Mouse (Mus musculus): Measurements from ENCODE around the gene Dnlz. TPM values are rescaled to one million over a fixed set of nuclear protein-coding genes. Genes with fewer than 3 reads are reported as not detected.
A peak's percentile ranks its signal among the peaks of the same experiment; 100 is the strongest.

The Dnlz gene
- polyA plus RNA-seq, 1 experiment from 2014 or later: 31.9 TPM

DNA sequence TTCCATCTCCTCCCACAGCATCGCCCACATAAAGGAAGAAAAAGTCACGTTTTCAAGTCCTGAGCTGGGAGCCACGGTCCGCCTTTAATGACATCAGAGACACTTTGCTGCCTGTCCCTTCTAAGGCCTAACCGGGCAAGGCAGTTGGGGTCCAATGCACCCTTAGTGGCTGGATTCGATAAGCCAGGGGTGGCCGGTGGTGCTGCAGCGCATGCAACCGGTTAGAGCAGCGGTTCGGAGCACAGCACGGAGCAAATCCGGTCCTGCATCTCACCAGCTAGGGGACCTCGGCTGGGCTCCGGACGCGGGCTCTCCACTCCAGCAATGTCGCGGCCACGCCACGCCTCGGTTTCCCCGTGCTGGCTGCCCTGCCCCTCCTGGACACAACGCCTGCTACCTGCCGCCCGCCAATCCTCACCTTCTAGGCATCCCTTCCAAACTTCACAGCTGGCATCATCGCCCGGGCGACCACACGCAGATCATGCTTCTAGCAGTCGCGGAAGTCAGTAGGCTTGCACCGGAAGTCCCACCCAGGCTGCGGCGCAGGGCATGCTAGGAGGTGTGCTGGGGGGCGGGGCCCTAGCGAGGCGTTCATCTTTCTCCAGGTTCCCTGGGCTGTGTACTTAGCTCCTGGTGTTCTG is 28.3 kb upstream of the Dnlz start, which contains the start of gene Snapc4:
Snapc4 (minus strand) TSS at position 523 of the 641 bp plus-strand sequence.
- peaks cover 10% of the 10 kb centered on the region for H3K4me1 ChIP-seq
- H3K27ac ChIP-seq: peak within 1 kb of the TSS; percentile 70
- H3K27me3 ChIP-seq: no peaks in the 10 kb centered on the region
- peak within 1 kb of the TSS; percentile 83 for H3K9ac ChIP-seq
- H3K36me3 ChIP-seq: peaks cover 75% of the 10 kb centered on the region
- H3K4me2 ChIP-seq: peak within 1 kb of the TSS; percentile 95
- peak within 1 kb of the TSS; percentile 86 for H3K4me3 ChIP-seq (replicated peaks)
- no peaks in the 10 kb centered on the region for H3K9me3 ChIP-seq (replicated peaks)
- under 1% methylated on average over 38 of the region's 38 CpGs for WGBS
- ATAC-seq (replicated peaks; ENCODE audit: low FRiP score): peak; percentile 94

DNA sequence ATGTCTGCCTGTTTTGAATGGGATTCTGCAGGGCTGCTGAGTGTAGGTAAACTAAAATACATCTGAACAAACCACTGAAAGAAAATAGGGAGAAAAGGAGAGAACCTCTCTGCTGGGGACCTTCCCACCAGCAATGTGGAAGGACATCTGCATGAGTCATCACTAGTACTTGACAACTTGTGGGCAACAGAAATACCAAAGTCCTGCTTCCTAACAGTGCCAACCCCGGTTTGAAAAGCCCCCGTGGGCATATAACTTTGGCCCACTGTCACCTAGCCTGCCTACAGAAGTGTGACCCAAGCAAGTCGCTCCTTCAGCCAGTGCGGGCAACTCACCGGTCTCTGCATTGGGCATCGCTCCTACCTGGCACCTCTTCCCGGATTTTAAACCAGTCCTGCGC is 20.5 kb upstream of the Dnlz start:
- no peak overlapping the region for H3K9ac ChIP-seq
- H3K27me3 ChIP-seq: no peaks in the 10 kb centered on the region
- H3K9me3 ChIP-seq (replicated peaks): no peaks in the 10 kb centered on the region
- peaks cover 100% of the 10 kb centered on the region for H3K36me3 ChIP-seq
- H3K4me2 ChIP-seq: no peak overlapping the region
- no peak overlapping the region for H3K27ac ChIP-seq
- no peak overlapping the region for H3K4me3 ChIP-seq (replicated peaks)
- ATAC-seq (replicated peaks; ENCODE audit: low FRiP score): no peak
- H3K4me1 ChIP-seq: no peaks in the 10 kb centered on the region
- WGBS: 93% methylated on average over 8 of the region's 8 CpGs

DNA sequence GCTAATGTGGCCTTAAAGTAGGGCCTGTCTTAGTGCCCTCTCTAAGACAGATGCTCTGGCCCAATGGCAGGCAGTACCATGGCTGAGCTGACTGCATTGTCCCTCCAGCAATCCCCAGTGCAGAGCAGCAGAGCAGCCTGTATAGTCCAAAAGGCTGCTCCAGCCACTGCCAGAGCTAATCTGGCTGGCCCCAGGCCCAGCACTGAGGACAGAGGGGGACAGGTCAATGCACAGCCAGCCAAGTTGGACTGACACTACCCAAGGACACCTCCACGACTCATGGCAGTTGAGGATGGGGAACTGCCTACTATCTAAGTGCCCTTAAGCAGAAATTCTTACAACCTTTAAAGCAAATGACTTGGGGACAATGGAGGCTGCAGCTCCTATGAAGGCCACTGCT is 16.7 kb upstream of the Dnlz start:
- 97% methylated on average over 1 of the region's 1 CpGs for WGBS
- no peak overlapping the region for H3K4me3 ChIP-seq (replicated peaks)
- no peak for ATAC-seq (replicated peaks; ENCODE audit: low FRiP score)
- H3K9me3 ChIP-seq (replicated peaks): no peaks in the 10 kb centered on the region
- H3K27me3 ChIP-seq: no peaks in the 10 kb centered on the region
- H3K27ac ChIP-seq: no peak overlapping the region
- peaks cover 100% of the 10 kb centered on the region for H3K36me3 ChIP-seq
- H3K4me1 ChIP-seq: 0 out of 2 replicates have a peak, but pooled peaks cover 4% of the 10 kb centered on the region
- no peak overlapping the region for H3K9ac ChIP-seq
- no peak overlapping the region for H3K4me2 ChIP-seq

DNA sequence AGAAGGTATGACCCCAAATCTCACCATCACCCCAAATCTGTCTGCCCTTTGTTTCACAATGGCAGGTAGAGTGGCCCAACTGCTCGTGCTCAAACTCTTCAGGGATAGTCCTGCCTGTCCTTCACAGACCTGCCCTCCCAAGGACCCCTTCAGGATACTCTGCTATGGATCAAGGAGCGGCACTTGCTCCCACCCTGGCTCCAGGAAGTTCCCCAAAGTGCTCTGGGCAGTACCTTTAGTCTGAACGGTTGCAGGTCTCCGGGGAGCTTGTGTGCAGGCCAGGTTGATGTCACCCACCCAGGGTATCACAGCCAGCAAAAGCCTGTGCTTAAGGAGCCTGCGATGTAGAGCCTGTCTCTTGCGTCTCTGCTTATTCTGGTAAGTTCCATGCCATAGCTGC is 16.0 kb upstream of the Dnlz start:
- Histone ChIP-seq H3K4me2 (no peak overlapping the region), H3K4me3 (replicated peaks) (no peak overlapping the region), H3K9ac (no peak overlapping the region), H3K36me3 (peaks cover 100% of the 10 kb centered on the region), H3K9me3 (replicated peaks) (no peaks in the 10 kb centered on the region), H3K27ac (no peak overlapping the region), H3K27me3 (no peaks in the 10 kb centered on the region), H3K4me1 (0 out of 2 replicates have a peak, but pooled peaks cover 4% of the 10 kb centered on the region)
- no peak for ATAC-seq (replicated peaks; ENCODE audit: low FRiP score)
- WGBS: 92% methylated on average over 6 of the region's 6 CpGs

DNA sequence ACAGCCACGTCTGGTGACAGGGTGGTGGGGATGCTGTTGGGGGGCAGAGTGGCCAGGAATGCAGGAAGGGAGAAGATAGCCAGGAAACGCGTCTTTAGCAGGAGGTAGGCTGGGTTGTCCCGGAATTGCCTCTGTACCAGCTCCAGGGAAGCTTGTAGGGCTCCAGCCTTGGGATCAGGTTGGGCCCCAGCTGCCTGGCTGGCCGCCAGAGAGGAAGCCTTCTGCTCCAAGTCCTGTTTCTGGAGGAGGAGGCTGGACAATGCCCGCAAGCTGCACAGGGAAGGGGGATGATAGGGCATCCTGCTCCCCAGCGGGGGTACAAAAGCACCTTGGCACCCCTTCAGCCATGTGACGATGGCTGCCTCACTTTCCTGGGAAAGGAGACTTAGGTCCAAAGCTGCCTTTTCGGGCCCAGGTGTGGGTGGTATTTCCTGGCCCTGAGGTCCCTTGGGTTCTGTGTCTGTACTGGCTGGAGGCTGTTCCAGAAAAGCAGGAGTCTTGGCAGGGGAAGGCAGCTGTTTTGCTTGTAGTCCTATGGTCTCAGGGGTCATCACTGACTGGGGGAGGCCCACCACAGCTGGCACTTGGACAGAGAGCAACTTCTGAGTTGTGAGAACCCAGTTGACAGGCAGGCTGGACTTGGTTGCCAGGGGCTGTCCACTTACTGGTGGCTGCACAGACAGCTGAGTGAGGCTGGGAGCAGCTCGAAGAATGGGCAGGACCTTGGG is 13.0 kb upstream of the Dnlz start:
- H3K4me2 ChIP-seq: no peak overlapping the region
- ATAC-seq (replicated peaks; ENCODE audit: low FRiP score): no peak; the same call in 1 of the 2 replicates
- H3K4me1 ChIP-seq: 0 out of 2 replicates have a peak, but pooled peaks cover 4% of the 10 kb centered on the region
- peak overlapping the region; percentile 27; the same call in 1 of the 2 replicates for H3K27ac ChIP-seq
- no peak overlapping the region for H3K9ac ChIP-seq
- no peaks in the 10 kb centered on the region for H3K9me3 ChIP-seq (replicated peaks)
- H3K36me3 ChIP-seq: peaks cover 71% of the 10 kb centered on the region
- H3K4me3 ChIP-seq (replicated peaks): no peak overlapping the region
- WGBS: 68% methylated on average over 10 of the region's 10 CpGs
- no peaks in the 10 kb centered on the region for H3K27me3 ChIP-seq

DNA sequence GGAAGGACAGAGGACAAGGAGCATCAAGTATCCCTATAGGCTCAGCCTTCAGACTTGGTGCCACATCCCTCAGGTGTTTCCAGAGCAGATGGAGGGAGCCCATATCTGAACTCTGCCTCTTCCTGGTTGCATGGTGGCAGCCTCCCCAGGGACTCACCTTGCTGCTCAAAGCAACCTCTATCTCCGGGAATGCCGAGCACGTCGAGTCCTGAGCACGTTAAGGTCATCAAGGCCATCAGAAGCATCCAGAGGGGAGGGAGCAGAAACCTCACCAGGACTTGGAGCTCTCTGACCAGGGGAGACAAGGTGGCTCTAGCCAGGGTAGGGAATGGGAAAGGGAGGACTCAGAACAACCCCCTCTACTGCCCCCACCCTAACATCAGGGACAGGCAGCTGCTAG is 11.6 kb upstream of the Dnlz start:
- no peaks in the 10 kb centered on the region for H3K27me3 ChIP-seq
- no peak overlapping the region for H3K27ac ChIP-seq
- H3K4me2 ChIP-seq: no peak overlapping the region
- 0 out of 2 replicates have a peak, but pooled peaks cover 4% of the 10 kb centered on the region for H3K4me1 ChIP-seq
- WGBS: 77% methylated on average over 5 of the region's 5 CpGs
- H3K36me3 ChIP-seq: peaks cover 57% of the 10 kb centered on the region
- H3K9ac ChIP-seq: no peak overlapping the region
- H3K9me3 ChIP-seq (replicated peaks): no peaks in the 10 kb centered on the region
- no peak for ATAC-seq (replicated peaks; ENCODE audit: low FRiP score)
- no peak overlapping the region for H3K4me3 ChIP-seq (replicated peaks)

DNA sequence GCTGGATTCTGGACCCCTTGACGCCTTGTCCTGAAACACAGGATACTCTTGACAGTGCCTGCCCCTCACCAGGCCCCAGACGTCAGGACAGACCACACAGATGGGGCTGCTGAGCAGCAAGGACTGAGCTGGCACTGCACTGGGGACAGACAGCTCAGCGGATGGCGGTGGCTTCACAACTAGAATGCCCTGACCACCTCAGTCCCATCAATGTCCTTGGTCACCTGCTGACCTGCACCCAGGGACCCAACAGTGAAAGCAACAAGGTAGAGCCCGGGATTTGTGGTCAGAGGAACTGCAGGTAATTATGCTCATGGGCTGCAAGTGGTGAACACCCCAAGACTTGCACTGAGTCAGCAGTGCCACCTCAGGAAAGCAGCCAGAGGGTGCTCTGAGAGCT is 11.1 kb upstream of the Dnlz start:
- H3K4me1 ChIP-seq: 0 out of 2 replicates have a peak, but pooled peaks cover 4% of the 10 kb centered on the region
- H3K27ac ChIP-seq: no peak overlapping the region
- 85% methylated on average over 5 of the region's 5 CpGs for WGBS
- no peak overlapping the region for H3K4me3 ChIP-seq (replicated peaks)
- H3K9ac ChIP-seq: no peak overlapping the region
- ATAC-seq (replicated peaks; ENCODE audit: low FRiP score): no peak
- peaks cover 52% of the 10 kb centered on the region for H3K36me3 ChIP-seq
- H3K27me3 ChIP-seq: no peaks in the 10 kb centered on the region
- H3K4me2 ChIP-seq: no peak overlapping the region
- H3K9me3 ChIP-seq (replicated peaks): no peaks in the 10 kb centered on the region

DNA sequence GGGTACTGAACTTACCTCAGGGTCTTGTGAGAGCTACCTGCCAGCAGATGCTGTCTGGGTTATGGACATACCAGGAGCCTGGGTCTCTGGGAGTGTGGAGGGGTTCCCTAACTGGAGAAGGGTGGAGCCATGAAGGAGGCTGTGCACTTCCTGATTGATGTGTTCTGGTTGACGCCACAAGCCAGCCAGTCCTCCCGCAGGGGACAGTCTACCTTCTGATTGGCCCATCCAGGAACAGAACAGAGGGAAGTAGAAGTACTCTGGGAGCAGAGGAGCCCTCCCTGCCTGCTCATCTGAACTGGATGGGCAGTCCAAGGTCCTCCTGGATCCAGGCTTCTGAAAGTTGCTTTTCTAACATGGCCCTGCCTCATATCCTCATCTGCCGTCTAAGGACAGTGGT is 8.9 kb upstream of the Dnlz start, which contains the start of gene Card9:
Card9 (minus strand) TSS at position 147 of the 400 bp plus-strand sequence.
- H3K4me3 ChIP-seq (replicated peaks): no peak within 1 kb of the TSS
- H3K27ac ChIP-seq: no peak within 1 kb of the TSS
- WGBS: 43% methylated on average over 3 of the region's 3 CpGs
- ATAC-seq (replicated peaks; ENCODE audit: low FRiP score): no peak
- no peak within 1 kb of the TSS for H3K4me2 ChIP-seq
- H3K27me3 ChIP-seq: no peaks in the 10 kb centered on the region
- no peak within 1 kb of the TSS for H3K9ac ChIP-seq
- H3K9me3 ChIP-seq (replicated peaks): no peaks in the 10 kb centered on the region
- H3K36me3 ChIP-seq: peaks cover 30% of the 10 kb centered on the region
- H3K4me1 ChIP-seq: peaks cover 13% of the 10 kb centered on the region

DNA sequence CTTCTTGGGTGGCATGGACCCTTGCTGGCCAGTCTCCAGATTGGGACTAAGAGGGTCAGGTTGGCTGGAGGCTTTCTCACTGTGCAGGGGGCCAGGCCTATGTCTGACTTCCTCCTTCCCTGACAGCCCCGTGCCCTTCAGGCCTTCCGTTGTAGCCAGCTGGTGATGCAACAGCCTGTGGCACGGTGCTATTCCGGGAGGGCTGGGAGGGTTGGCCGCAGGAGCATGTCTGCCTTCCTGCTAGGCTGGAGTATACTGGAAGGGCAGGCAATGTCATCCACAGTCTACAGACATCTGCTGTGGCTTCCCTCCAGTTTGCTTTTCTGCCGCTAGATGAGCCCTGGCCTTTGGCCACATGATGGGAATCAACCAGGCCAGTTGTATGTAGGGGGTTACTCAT is 8.1 kb upstream of the Dnlz start:
- ATAC-seq (replicated peaks; ENCODE audit: low FRiP score): no peak

DNA sequence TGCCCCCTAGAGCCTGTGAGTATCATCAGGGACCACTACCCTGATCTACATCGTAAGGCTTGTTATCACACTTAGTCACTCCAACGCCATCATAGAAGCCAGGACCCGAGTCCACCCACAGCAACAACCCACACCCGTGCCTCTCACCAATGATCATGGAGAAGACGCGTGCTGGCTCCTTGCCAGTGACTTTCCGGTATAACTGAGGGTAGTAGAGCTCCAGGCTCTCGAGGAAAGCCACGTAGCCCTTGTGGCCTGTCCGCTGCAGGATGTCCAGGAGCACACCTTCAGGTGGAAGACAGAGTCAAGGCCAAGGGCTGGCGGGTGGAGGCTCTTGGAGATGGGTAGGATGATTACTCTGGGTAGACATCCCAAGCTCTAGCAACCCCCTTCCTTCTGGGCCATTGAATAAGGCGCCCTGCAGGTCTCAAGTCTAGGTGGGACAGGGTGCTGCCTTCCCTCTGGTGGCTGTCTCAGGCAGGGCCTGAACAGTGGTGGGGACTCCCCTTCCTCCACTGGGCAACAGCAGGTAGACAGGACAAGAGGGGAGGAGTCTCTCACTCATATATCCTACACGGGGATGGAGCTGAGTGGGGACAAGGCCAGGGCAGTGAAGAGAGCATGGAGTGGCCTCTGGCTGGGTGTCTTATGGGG is 6.9 kb upstream of the Dnlz start:
- no peak overlapping the region for H3K4me2 ChIP-seq
- H3K27ac ChIP-seq: no peak overlapping the region
- H3K36me3 ChIP-seq: peaks cover 10% of the 10 kb centered on the region
- H3K9me3 ChIP-seq (replicated peaks): no peaks in the 10 kb centered on the region
- no peaks in the 10 kb centered on the region for H3K27me3 ChIP-seq
- ATAC-seq (replicated peaks; ENCODE audit: low FRiP score): no peak
- peaks cover 9% of the 10 kb centered on the region for H3K4me1 ChIP-seq
- no peak overlapping the region for H3K4me3 ChIP-seq (replicated peaks)
- WGBS: 87% methylated on average over 13 of the region's 13 CpGs
- no peak overlapping the region for H3K9ac ChIP-seq

More for the DNA sequence above, 8.1 kb upstream of the Dnlz start:
- no peak overlapping the region for H3K27ac ChIP-seq
- H3K4me2 ChIP-seq: no peak overlapping the region
- no peaks in the 10 kb centered on the region for H3K27me3 ChIP-seq
- peaks cover 9% of the 10 kb centered on the region for H3K4me1 ChIP-seq
- peaks cover 22% of the 10 kb centered on the region for H3K36me3 ChIP-seq
- WGBS: 85% methylated on average over 6 of the region's 6 CpGs
- no peak overlapping the region for H3K9ac ChIP-seq
- no peak overlapping the region for H3K4me3 ChIP-seq (replicated peaks)
- no peaks in the 10 kb centered on the region for H3K9me3 ChIP-seq (replicated peaks)

DNA sequence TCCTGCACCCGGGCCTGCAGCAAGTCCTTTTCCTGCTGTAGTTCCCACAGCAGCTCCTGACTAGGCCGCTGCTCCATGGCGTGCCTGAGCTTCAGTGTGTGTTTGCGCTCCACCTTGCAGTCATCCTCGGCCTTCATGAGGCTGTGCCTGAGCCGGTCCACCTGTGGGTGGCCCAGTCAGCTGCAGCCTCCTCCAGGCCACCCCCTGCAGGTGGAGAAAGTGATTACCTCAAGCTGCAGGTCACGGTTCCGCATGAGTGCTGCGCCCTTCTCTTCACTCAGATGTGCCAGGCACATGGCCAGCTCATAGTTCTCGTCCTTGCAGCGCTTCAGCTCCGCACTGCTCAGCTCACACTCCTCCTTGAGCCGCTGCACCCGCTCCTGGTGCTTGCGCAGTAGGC is 5.6 kb upstream of the Dnlz start:
- Histone ChIP-seq H3K27ac (0 out of 2 replicates have a peak overlapping the region, but pooled peaks have one; percentile 11), H3K36me3 (no peaks in the 10 kb centered on the region), H3K27me3 (no peaks in the 10 kb centered on the region), H3K9me3 (replicated peaks) (no peaks in the 10 kb centered on the region), H3K9ac (no peak overlapping the region), H3K4me1 (peaks cover 17% of the 10 kb centered on the region), H3K4me3 (replicated peaks) (no peak overlapping the region), H3K4me2 (no peak overlapping the region)
- peak; percentile 46 for ATAC-seq (replicated peaks; ENCODE audit: low FRiP score)
- 41% methylated on average over 15 of the region's 15 CpGs for WGBS

DNA sequence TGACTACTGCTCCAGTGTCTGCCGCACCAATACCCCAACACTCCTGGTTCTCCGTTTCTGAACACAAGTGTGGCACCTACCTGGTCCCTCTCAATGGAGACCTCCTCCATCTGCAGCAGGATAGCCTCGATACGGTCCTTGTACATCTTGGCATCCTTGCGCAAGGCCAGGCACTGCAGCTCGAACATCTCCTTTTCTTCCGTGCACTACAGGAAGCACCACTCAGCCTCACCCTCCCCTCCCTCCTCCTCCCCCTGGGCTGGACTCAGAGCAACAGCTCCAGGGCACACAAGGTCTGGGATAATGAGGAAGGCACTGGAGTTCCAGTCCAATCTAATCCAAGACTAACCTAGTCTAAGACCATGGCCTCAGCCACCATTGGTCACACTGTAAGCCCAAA is 4.8 kb upstream of the Dnlz start:
- WGBS: 77% methylated on average over 7 of the region's 7 CpGs
- H3K4me1 ChIP-seq: peaks cover 19% of the 10 kb centered on the region
- no peak overlapping the region for H3K4me3 ChIP-seq (replicated peaks)
- H3K4me2 ChIP-seq: no peak overlapping the region
- H3K27ac ChIP-seq: no peak overlapping the region
- no peaks in the 10 kb centered on the region for H3K27me3 ChIP-seq
- ATAC-seq (replicated peaks; ENCODE audit: low FRiP score): no peak
- no peak overlapping the region for H3K9ac ChIP-seq
- no peaks in the 10 kb centered on the region for H3K36me3 ChIP-seq
- no peaks in the 10 kb centered on the region for H3K9me3 ChIP-seq (replicated peaks)
